Mouse (Mus musculus): ENCODE results near the gene Sec1. TPM values are rescaled to one million over a fixed set of nuclear protein-coding genes. Genes with fewer than 3 reads are reported as not detected.
"Not testable (repeated sequence)": the region's sequence is repeated elsewhere in the genome, so short reads cannot be mapped to it uniquely, and the experiment has no call there.

Sec1 gene
- total and polyA plus RNA-seq, 2 experiments from 2014 or later: 0.33 to 1.3 TPM

DNA sequence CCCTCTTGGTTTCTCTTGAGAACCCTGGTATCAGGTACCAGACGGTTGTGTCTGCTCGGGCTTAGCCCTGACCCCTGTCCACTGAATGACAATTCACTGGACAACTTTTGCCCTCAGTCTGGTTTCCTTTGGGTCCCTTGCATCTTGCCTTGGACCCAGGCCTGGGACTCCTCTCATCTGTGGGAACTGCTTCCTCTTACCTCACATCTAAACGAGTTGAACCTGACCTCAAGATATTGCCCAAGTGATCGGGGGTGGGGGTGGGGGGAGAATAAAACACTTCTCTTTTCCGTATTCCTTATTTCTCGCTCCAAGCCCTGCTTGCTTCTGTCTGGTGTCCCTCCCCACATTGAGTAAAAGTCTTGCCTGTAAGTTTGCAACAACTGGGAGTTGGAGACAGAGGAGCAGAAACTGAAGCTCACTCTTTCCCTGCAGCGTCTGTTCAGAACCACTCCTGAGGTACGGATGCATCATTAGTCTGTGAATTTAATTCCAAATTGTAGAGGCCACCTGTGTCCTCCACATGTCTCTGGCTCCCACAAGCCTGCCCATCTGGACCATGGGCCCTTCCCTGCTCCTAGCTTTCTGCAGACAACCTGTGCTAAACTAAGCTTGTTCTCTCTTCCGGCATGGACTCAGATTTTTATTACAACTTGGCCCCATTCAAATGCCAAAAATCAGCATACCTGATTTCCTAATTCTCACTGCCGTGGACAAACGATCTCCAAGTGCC lies 33.3 kb downstream of the Sec1 start:
- no peak for ATAC-seq (ENCODE audit: insufficient read depth, low read depth)
- peaks cover 8% of the 10 kb centered on the region; the same call in 1 of the 2 replicates for H3K9me3 ChIP-seq (replicated peaks; ENCODE audit: control insufficient read depth, low read length)

GRCm38 (mm10) chr7:45654424-45655047 lies 39.7 kb downstream of the Sec1 start:
- 27% methylated on average over 17 of the region's 17 CpGs for WGBS
- Histone ChIP-seq H3K36me3 (replicated peaks; ENCODE audit: control insufficient read depth, insufficient read depth, low read length) (no peaks in the 10 kb centered on the region), H3K27ac (ENCODE audit: low read depth) (no peak overlapping the region), H3K9me3 (replicated peaks; ENCODE audit: control insufficient read depth, low read length) (peaks cover 8% of the 10 kb centered on the region; the same call in 1 of the 2 replicates), H3K4me3 (ENCODE audit: low read depth, low read length) (peak overlapping the region; percentile 18; the same call in 1 of the 2 replicates), H3K4me2 (ENCODE audit: low read depth, low read length) (peak overlapping the region; percentile 50), H3K27me3 (ENCODE audit: control insufficient read depth, insufficient read depth, low read length) (no peaks in the 10 kb centered on the region), H3K9ac (replicated peaks; ENCODE audit: low read depth, low read length) (no peak overlapping the region), H3K4me1 (ENCODE audit: control insufficient read depth, insufficient read depth) (peaks cover 11% of the 10 kb centered on the region; the same call in 1 of the 2 replicates)
- ATAC-seq (ENCODE audit: insufficient read depth, low read depth) (no peak), DNase-seq (ENCODE audit: low spot score) (no peak)
- TF ChIP-seq CTCF (IDR thresholded peaks at IDR 0.05; ENCODE audit: low read depth) (no peak), EP300 (IDR thresholded peaks at IDR 0.05; ENCODE audit: low read depth) (no peak)

More for the DNA sequence above, 33.3 kb downstream of the Sec1 start:
- Histone ChIP-seq H3K27me3 (ENCODE audit: control insufficient read depth, insufficient read depth, low read length) (no peaks in the 10 kb centered on the region), H3K4me1 (ENCODE audit: control insufficient read depth, insufficient read depth) (peaks cover 3% of the 10 kb centered on the region; the same call in 1 of the 2 replicates), H3K9ac (replicated peaks; ENCODE audit: low read depth, low read length) (no peak overlapping the region), H3K36me3 (replicated peaks; ENCODE audit: control insufficient read depth, insufficient read depth, low read length) (no peaks in the 10 kb centered on the region), H3K27ac (ENCODE audit: low read depth) (no peak overlapping the region), H3K4me2 (ENCODE audit: low read depth, low read length) (no peak overlapping the region), H3K4me3 (ENCODE audit: low read depth, low read length) (no peak overlapping the region)
- WGBS: 82% methylated on average over 11 of the region's 11 CpGs
- TF ChIP-seq EP300 (IDR thresholded peaks at IDR 0.05; ENCODE audit: low read depth) (no peak), CTCF (IDR thresholded peaks at IDR 0.05; ENCODE audit: low read depth) (no peak)
- no peak for DNase-seq (ENCODE audit: low spot score)

DNA sequence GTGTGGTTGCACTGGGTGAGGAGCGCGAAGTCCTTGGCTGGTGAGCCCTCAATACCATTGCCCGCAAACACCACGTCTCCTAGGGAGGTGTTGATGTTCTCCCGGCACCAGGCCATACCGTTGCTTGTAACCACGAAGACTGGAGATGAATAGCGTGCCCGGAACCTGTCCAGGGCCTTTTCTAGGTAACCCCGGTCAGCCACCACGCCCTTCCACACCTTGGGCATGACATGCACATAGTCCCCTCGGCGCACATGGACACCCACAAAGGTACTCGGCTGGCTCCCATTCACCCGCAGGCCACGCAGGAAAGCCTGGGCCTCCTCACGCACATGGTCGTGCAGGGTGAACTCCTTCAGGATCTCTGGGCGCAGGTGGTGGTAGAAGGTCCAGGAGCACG lies 43.7 kb downstream of the Sec1 start:
- not testable (repeated sequence) for H3K27me3 ChIP-seq (ENCODE audit: control insufficient read depth, insufficient read depth, low read length); H3K9ac ChIP-seq (replicated peaks; ENCODE audit: low read depth, low read length); ATAC-seq (ENCODE audit: insufficient read depth, low read depth); H3K4me2 ChIP-seq (ENCODE audit: low read depth, low read length); H3K9me3 ChIP-seq (replicated peaks; ENCODE audit: control insufficient read depth, low read length); H3K4me3 ChIP-seq (ENCODE audit: low read depth, low read length); H3K36me3 ChIP-seq (replicated peaks; ENCODE audit: control insufficient read depth, insufficient read depth, low read length); DNase-seq (ENCODE audit: low spot score)
- Histone ChIP-seq H3K4me1 (ENCODE audit: control insufficient read depth, insufficient read depth) (peaks cover 11% of the 10 kb centered on the region; the same call in 1 of the 2 replicates), H3K27ac (ENCODE audit: low read depth) (peak overlapping the region; percentile 96)
- WGBS: 96% methylated on average over 19 of the region's 20 CpGs

DNA sequence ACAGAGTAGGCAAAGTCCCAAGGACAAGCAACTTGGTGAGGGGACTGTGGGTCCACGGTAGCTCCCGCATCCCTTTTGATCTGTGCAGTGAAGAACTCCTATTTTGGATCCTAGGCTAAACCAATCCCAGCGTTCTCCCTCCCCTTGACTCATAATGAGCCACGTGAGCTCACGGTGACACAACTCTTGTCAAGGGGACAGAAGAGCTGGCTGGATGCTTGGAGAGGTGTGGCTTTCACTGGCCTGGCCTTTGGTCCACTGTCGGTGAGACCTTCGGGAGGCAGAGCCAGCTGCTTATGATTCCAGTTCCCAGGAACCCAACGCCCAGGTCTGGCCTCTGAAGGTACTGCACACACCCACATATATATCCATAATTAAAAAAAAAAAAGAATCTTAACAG lies 44.9 kb downstream of the Sec1 start:
- H3K27me3 ChIP-seq (ENCODE audit: control insufficient read depth, insufficient read depth, low read length): no peaks in the 10 kb centered on the region
- H3K4me2 ChIP-seq (ENCODE audit: low read depth, low read length): 0 out of 2 replicates have a peak overlapping the region, but pooled peaks have one; percentile 8
- WGBS: 38% methylated on average over 8 of the region's 8 CpGs
- peaks cover 6% of the 10 kb centered on the region; the same call in 1 of the 2 replicates for H3K4me1 ChIP-seq (ENCODE audit: control insufficient read depth, insufficient read depth)
- no peak for TF ChIP-seq CTCF (IDR thresholded peaks at IDR 0.05; ENCODE audit: low read depth)
- TF ChIP-seq EP300 (IDR thresholded peaks at IDR 0.05; ENCODE audit: low read depth): no peak
- no peak overlapping the region for H3K4me3 ChIP-seq (ENCODE audit: low read depth, low read length)
- no peak overlapping the region for H3K9ac ChIP-seq (replicated peaks; ENCODE audit: low read depth, low read length)
- H3K9me3 ChIP-seq (replicated peaks; ENCODE audit: control insufficient read depth, low read length): no peaks in the 10 kb centered on the region
- ATAC-seq (ENCODE audit: insufficient read depth, low read depth) (peak; percentile 91), DNase-seq (ENCODE audit: low spot score) (peak; percentile 93)
- H3K36me3 ChIP-seq (replicated peaks; ENCODE audit: control insufficient read depth, insufficient read depth, low read length): 0 out of 2 replicates have a peak, but pooled peaks cover 6% of the 10 kb centered on the region
- H3K27ac ChIP-seq (ENCODE audit: low read depth): peak overlapping the region; percentile 96

GRCm38 (mm10) chr7:45646671-45647070 lies 47.5 kb downstream of the Sec1 start:
- Histone ChIP-seq H3K4me3 (ENCODE audit: low read depth, low read length) (no peak overlapping the region), H3K27ac (ENCODE audit: low read depth) (no peak overlapping the region), H3K9ac (replicated peaks; ENCODE audit: low read depth, low read length) (no peak overlapping the region), H3K27me3 (ENCODE audit: control insufficient read depth, insufficient read depth, low read length) (no peaks in the 10 kb centered on the region), H3K4me2 (ENCODE audit: low read depth, low read length) (no peak overlapping the region), H3K4me1 (ENCODE audit: control insufficient read depth, insufficient read depth) (peaks cover 21% of the 10 kb centered on the region), H3K36me3 (replicated peaks; ENCODE audit: control insufficient read depth, insufficient read depth, low read length) (0 out of 2 replicates have a peak, but pooled peaks cover 6% of the 10 kb centered on the region), H3K9me3 (replicated peaks; ENCODE audit: control insufficient read depth, low read length) (no peaks in the 10 kb centered on the region)
- DNase-seq (ENCODE audit: low spot score) (no peak), ATAC-seq (ENCODE audit: insufficient read depth, low read depth) (no peak)
- TF ChIP-seq EP300 (IDR thresholded peaks at IDR 0.05; ENCODE audit: low read depth): no peak
- TF ChIP-seq CTCF (IDR thresholded peaks at IDR 0.05; ENCODE audit: low read depth): no peak
- 79% methylated on average over 4 of the region's 4 CpGs for WGBS
